Mouse (Mus musculus): ENCODE results near the gene Nr2f2. TPM values are rescaled to one million over a fixed set of nuclear protein-coding genes. Genes with fewer than 3 reads are reported as not detected.

Nr2f2 gene
- polyA plus RNA-seq, 1 experiment = 13.0 TPM

GRCm38 (mm10) chr7:70329037-70329516 is 37.5 kb downstream of the Nr2f2 start:
- Histone ChIP-seq H3K4me3 (ENCODE audit: insufficient read depth, poor library complexity, severe bottlenecking) (no peak overlapping the region), H3K36me3 (ENCODE audit: control insufficient read depth, insufficient read depth) (no peaks in the 10 kb centered on the region), H3K27me3 (ENCODE audit: control insufficient read depth, insufficient read depth, insufficient read length) (no peaks in the 10 kb centered on the region), H3ac (ENCODE audit: control insufficient read depth, insufficient read length, low read depth) (no peak overlapping the region), H3K79me2 (ENCODE audit: control insufficient read depth, insufficient read depth) (no peaks in the 10 kb centered on the region), H3K79me3 (ENCODE audit: low read depth) (no peaks in the 10 kb centered on the region)
- TF ChIP-seq MYOG (IDR thresholded peaks at IDR 0.05; ENCODE audit: control insufficient read depth, extremely low read depth, insufficient read length) = no peak
- TF ChIP-seq CEBPB (IDR thresholded peaks at IDR 0.05; ENCODE audit: low read depth) = no peak
- TF ChIP-seq FOSL1 (IDR thresholded peaks at IDR 0.05; ENCODE audit: insufficient read depth, low read length, poor library complexity, severe bottlenecking) = no peak
- no peak for TF ChIP-seq USF1 (IDR thresholded peaks at IDR 0.05; ENCODE audit: low read depth)
- no peak for TF ChIP-seq CTCF (IDR thresholded peaks at IDR 0.05; ENCODE audit: control insufficient read depth, insufficient read depth, insufficient read length)

- no peaks in the 10 kb centered on the region for H3K27me3 ChIP-seq (ENCODE audit: control insufficient read depth, insufficient read depth, insufficient read length)
- H3ac ChIP-seq (ENCODE audit: control insufficient read depth, insufficient read length, low read depth) = no peak overlapping the region
- no peaks in the 10 kb centered on the region for H3K79me2 ChIP-seq (ENCODE audit: control insufficient read depth, insufficient read depth)
- no peak for TF ChIP-seq MYOG (IDR thresholded peaks at IDR 0.05; ENCODE audit: control insufficient read depth, extremely low read depth, insufficient read length)
- no peak for TF ChIP-seq CEBPB (IDR thresholded peaks at IDR 0.05; ENCODE audit: low read depth)
- no peak for TF ChIP-seq CTCF (IDR thresholded peaks at IDR 0.05; ENCODE audit: control insufficient read depth, insufficient read depth, insufficient read length)
- no peak for TF ChIP-seq USF1 (IDR thresholded peaks at IDR 0.05; ENCODE audit: low read depth)
- TF ChIP-seq MAX (IDR thresholded peaks at IDR 0.05) = no peak
- TF ChIP-seq FOSL1 (IDR thresholded peaks at IDR 0.05; ENCODE audit: insufficient read depth, low read length, poor library complexity, severe bottlenecking) = no peak
- no peak for TF ChIP-seq MYOD1 (IDR thresholded peaks at IDR 0.05; ENCODE audit: control insufficient read depth, insufficient read length, low read depth)
- H3K79me3 ChIP-seq (ENCODE audit: low read depth) = no peaks in the 10 kb centered on the region
- no peaks in the 10 kb centered on the region for H3K36me3 ChIP-seq (ENCODE audit: control insufficient read depth, insufficient read depth)
- H3K4me3 ChIP-seq (ENCODE audit: insufficient read depth, poor library complexity, severe bottlenecking) = no peak overlapping the region
Observed at GRCm38 (mm10) chr7:70328206-70329036, 38.1 kb downstream of the Nr2f2 start.

- Histone ChIP-seq H3K27me3 (ENCODE audit: control insufficient read depth, insufficient read depth, insufficient read length) (no peaks in the 10 kb centered on the region), H3K4me3 (ENCODE audit: insufficient read depth, poor library complexity, severe bottlenecking) (no peak overlapping the region), H3K36me3 (ENCODE audit: control insufficient read depth, insufficient read depth) (no peaks in the 10 kb centered on the region), H3K79me2 (ENCODE audit: control insufficient read depth, insufficient read depth) (no peaks in the 10 kb centered on the region), H3ac (ENCODE audit: control insufficient read depth, insufficient read length, low read depth) (no peak overlapping the region), H3K79me3 (ENCODE audit: low read depth) (no peaks in the 10 kb centered on the region)
- TF ChIP-seq USF1 (IDR thresholded peaks at IDR 0.05; ENCODE audit: low read depth) = no peak
- TF ChIP-seq MAX (IDR thresholded peaks at IDR 0.05) = no peak
- no peak for TF ChIP-seq CEBPB (IDR thresholded peaks at IDR 0.05; ENCODE audit: low read depth)
- no peak for TF ChIP-seq MYOG (IDR thresholded peaks at IDR 0.05; ENCODE audit: control insufficient read depth, extremely low read depth, insufficient read length)
- no peak for TF ChIP-seq MYOD1 (IDR thresholded peaks at IDR 0.05; ENCODE audit: control insufficient read depth, insufficient read length, low read depth)
- no peak for TF ChIP-seq CTCF (IDR thresholded peaks at IDR 0.05; ENCODE audit: control insufficient read depth, insufficient read depth, insufficient read length)
- TF ChIP-seq FOSL1 (IDR thresholded peaks at IDR 0.05; ENCODE audit: insufficient read depth, low read length, poor library complexity, severe bottlenecking) = no peak
Observed at GRCm38 (mm10) chr7:70327191-70327590, 39.3 kb downstream of the Nr2f2 start.

- H3K27me3 ChIP-seq (ENCODE audit: control insufficient read depth, insufficient read depth, insufficient read length) = no peaks in the 10 kb centered on the region
- no peak overlapping the region for H3K4me3 ChIP-seq (ENCODE audit: insufficient read depth, poor library complexity, severe bottlenecking)
- H3ac ChIP-seq (ENCODE audit: control insufficient read depth, insufficient read length, low read depth) = no peak overlapping the region
- H3K79me3 ChIP-seq (ENCODE audit: low read depth) = no peaks in the 10 kb centered on the region
- TF ChIP-seq CTCF (IDR thresholded peaks at IDR 0.05; ENCODE audit: control insufficient read depth, insufficient read depth, insufficient read length) (no peak), MYOG (IDR thresholded peaks at IDR 0.05; ENCODE audit: control insufficient read depth, extremely low read depth, insufficient read length) (no peak), FOSL1 (IDR thresholded peaks at IDR 0.05; ENCODE audit: insufficient read depth, low read length, poor library complexity, severe bottlenecking) (no peak), MAX (IDR thresholded peaks at IDR 0.05) (no peak), MYOD1 (IDR thresholded peaks at IDR 0.05; ENCODE audit: control insufficient read depth, insufficient read length, low read depth) (no peak), CEBPB (IDR thresholded peaks at IDR 0.05; ENCODE audit: low read depth) (no peak), USF1 (IDR thresholded peaks at IDR 0.05; ENCODE audit: low read depth) (no peak)
- H3K79me2 ChIP-seq (ENCODE audit: control insufficient read depth, insufficient read depth) = no peaks in the 10 kb centered on the region
- H3K36me3 ChIP-seq (ENCODE audit: control insufficient read depth, insufficient read depth) = no peaks in the 10 kb centered on the region
Observed at GRCm38 (mm10) chr7:70326176-70327035, 40.1 kb downstream of the Nr2f2 start.

- Histone ChIP-seq H3K79me2 (ENCODE audit: control insufficient read depth, insufficient read depth) (no peaks in the 10 kb centered on the region), H3K36me3 (ENCODE audit: control insufficient read depth, insufficient read depth) (no peaks in the 10 kb centered on the region), H3K4me3 (ENCODE audit: insufficient read depth, poor library complexity, severe bottlenecking) (no peak overlapping the region), H3K79me3 (ENCODE audit: low read depth) (no peaks in the 10 kb centered on the region), H3K27me3 (ENCODE audit: control insufficient read depth, insufficient read depth, insufficient read length) (no peaks in the 10 kb centered on the region), H3ac (ENCODE audit: control insufficient read depth, insufficient read length, low read depth) (no peak overlapping the region)
- no peak for TF ChIP-seq FOSL1 (IDR thresholded peaks at IDR 0.05; ENCODE audit: insufficient read depth, low read length, poor library complexity, severe bottlenecking)
- TF ChIP-seq MYOG (IDR thresholded peaks at IDR 0.05; ENCODE audit: control insufficient read depth, extremely low read depth, insufficient read length) = no peak
- TF ChIP-seq CEBPB (IDR thresholded peaks at IDR 0.05; ENCODE audit: low read depth) = no peak
- TF ChIP-seq USF1 (IDR thresholded peaks at IDR 0.05; ENCODE audit: low read depth) = no peak
- TF ChIP-seq MYOD1 (IDR thresholded peaks at IDR 0.05; ENCODE audit: control insufficient read depth, insufficient read length, low read depth) = no peak
- TF ChIP-seq CTCF (IDR thresholded peaks at IDR 0.05; ENCODE audit: control insufficient read depth, insufficient read depth, insufficient read length) = no peak
- TF ChIP-seq MAX (IDR thresholded peaks at IDR 0.05) = no peak
Observed at GRCm38 (mm10) chr7:70325381-70325780, 41.2 kb downstream of the Nr2f2 start.

Measured in C2C12 (cell line).